Mouse (Mus musculus): ENCODE data around the gene Lrch1. TPM values are rescaled to one million over a fixed set of nuclear protein-coding genes. Genes with fewer than 3 reads are reported as not detected.
A peak's percentile ranks its signal among the peaks of the same experiment; 100 is the strongest.

The Lrch1 gene
- polyA plus RNA-seq, 1 experiment from 2014 or later: 10.9 TPM

DNA sequence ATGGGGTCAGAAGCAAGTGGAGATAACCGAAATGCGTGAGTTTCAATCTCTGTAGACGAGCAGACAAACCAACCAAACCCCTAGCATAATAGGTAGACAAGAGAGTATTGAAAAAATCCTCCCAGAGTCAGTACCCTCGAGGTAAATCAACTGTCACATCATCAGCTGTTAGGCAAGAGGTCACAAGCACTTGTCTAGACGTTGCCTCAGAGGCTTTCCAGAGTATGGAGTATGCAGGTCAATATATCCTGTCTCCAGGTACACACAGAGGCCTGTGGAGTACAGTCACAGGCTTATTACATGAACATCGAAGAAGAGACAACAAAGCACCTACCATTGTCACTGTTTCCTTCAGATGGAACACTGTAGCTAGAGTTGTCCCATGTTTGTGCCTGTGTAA, 154.9 kb downstream of the Lrch1 start:
- Histone ChIP-seq H3K27ac (no peak overlapping the region), H3K4me2 (no peak overlapping the region), H3K4me3 (no peak overlapping the region), H3K9ac (no peak overlapping the region), H3K4me1 (replicated peaks) (peaks cover 7% of the 10 kb centered on the region; the same call in 1 of the 2 replicates), H3K27me3 (no peaks in the 10 kb centered on the region), H3K9me3 (replicated peaks) (no peaks in the 10 kb centered on the region), H3K36me3 (peaks cover 14% of the 10 kb centered on the region)
- 63% methylated on average over 6 of the region's 6 CpGs for WGBS
- ATAC-seq (replicated peaks; ENCODE audit: insufficient number of reproducible peaks, insufficient read depth, low FRiP score, low read depth): no peak

DNA sequence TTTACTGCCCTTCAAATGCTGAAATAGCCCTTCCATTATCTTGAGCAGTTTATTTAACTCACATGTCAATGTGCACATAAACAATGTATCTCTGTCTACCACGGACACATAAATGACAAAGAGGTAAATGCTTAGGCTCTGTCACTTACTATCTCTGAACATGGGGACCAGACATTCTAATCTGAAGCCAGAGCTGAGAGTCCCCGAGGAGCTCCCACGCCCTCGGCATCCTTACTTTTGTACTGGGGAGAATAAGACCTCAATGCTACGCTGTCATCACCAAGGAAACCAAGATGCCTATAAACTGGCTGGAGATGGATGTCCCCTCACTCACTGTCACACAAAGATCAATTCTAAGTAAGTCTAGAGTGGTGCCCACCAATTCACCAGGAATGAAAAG, 157.1 kb downstream of the Lrch1 start:
- Histone ChIP-seq H3K4me2 (no peak overlapping the region), H3K9me3 (replicated peaks) (no peaks in the 10 kb centered on the region), H3K27me3 (no peaks in the 10 kb centered on the region), H3K4me1 (replicated peaks) (peaks cover 7% of the 10 kb centered on the region; the same call in 1 of the 2 replicates), H3K9ac (no peak overlapping the region), H3K4me3 (no peak overlapping the region), H3K27ac (no peak overlapping the region), H3K36me3 (peaks cover 10% of the 10 kb centered on the region)
- WGBS: 60% methylated on average over 5 of the region's 5 CpGs
- ATAC-seq (replicated peaks; ENCODE audit: insufficient number of reproducible peaks, insufficient read depth, low FRiP score, low read depth): no peak

DNA sequence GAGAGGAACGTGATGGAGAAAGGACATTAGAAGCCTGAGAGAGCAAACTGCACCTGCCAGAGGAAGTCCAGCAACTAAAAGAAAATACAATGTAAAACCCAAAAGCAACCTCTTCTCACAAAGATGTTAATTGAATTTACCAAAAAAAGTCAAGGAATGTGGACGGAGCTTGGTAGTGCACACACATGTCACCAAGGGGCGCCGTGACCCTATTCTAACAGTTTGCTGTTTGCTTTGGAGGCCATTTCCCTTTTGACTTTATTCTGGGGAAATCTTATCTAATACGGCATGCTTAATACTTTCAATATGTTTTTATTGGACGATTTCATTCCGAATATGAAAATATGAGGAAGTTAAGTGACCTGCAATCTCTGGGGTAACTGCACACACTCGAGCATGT, 158.9 kb downstream of the Lrch1 start:
- no peak for ATAC-seq (replicated peaks; ENCODE audit: insufficient number of reproducible peaks, insufficient read depth, low FRiP score, low read depth)
- no peak overlapping the region for H3K27ac ChIP-seq
- no peak overlapping the region for H3K4me3 ChIP-seq
- peaks cover 21% of the 10 kb centered on the region for H3K36me3 ChIP-seq
- no peak overlapping the region for H3K4me2 ChIP-seq
- 0 out of 2 replicates have a peak, but pooled peaks cover 7% of the 10 kb centered on the region for H3K4me1 ChIP-seq (replicated peaks)
- H3K9ac ChIP-seq: no peak overlapping the region
- WGBS: 73% methylated on average over 8 of the region's 8 CpGs
- H3K9me3 ChIP-seq (replicated peaks): no peaks in the 10 kb centered on the region
- H3K27me3 ChIP-seq: no peaks in the 10 kb centered on the region

DNA sequence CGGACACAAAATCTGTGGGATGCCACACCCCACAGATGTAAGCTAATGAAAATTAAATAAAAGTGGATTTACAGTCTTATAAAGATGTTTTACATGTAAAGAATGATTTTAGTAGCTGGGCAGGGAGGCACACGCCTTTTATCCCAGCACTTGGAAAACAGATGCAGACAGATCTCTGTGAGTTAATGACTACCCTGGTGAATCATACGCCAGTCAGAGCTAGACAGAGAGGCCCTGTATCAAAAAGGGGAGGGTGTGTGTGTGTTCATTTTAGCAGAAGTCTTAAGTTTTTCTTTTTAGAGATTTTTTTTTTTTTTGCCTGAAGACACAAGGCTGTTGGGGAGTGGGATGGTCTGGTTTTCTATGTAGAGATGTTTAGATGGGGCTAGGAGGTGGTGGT, 160.0 kb downstream of the Lrch1 start:
- Histone ChIP-seq H3K9ac (no peak overlapping the region), H3K36me3 (peaks cover 24% of the 10 kb centered on the region), H3K4me3 (no peak overlapping the region), H3K9me3 (replicated peaks) (no peaks in the 10 kb centered on the region), H3K4me2 (no peak overlapping the region), H3K27me3 (no peaks in the 10 kb centered on the region), H3K4me1 (replicated peaks) (0 out of 2 replicates have a peak, but pooled peaks cover 7% of the 10 kb centered on the region), H3K27ac (no peak overlapping the region)
- ATAC-seq (replicated peaks; ENCODE audit: insufficient number of reproducible peaks, insufficient read depth, low FRiP score, low read depth): no peak
- 89% methylated on average over 3 of the region's 3 CpGs for WGBS

DNA sequence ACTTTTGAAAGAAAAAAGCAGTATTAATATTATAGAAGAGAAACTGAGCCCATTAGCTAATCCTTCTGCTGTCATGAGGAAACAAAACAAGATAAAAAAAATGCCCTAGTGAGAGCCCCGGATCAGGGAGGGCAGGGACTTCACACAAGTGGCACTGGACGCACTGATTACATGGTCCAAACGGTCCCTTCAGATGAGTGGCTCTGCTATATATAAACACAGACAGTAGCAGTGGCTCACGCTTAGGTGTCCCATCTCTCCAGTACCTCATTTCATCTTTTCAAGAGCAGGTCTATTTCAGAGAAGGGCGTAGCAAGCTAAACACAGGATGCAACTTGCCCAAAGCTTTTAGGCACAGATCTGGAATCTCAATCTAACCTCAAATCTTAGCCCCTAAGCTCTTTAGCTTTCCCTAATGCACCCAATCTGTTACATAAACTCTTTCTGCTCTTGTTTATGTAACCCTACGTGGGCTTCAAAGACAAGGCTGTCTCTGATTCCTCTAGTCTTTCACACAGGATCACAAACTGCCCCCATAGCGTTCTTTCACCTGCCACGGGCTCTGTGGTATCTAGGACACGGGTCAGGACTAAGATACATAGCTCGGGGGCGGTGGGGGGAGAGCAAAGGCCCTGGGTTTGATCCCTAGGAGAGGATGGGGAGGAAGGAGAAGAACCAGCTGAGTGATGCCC, 163.3 kb downstream of the Lrch1 start:
- no peaks in the 10 kb centered on the region for H3K27me3 ChIP-seq
- H3K9me3 ChIP-seq (replicated peaks): no peaks in the 10 kb centered on the region
- WGBS: 61% methylated on average over 11 of the region's 11 CpGs
- H3K4me1 ChIP-seq (replicated peaks): 0 out of 2 replicates have a peak, but pooled peaks cover 7% of the 10 kb centered on the region
- no peak overlapping the region for H3K4me3 ChIP-seq
- no peak overlapping the region for H3K4me2 ChIP-seq
- ATAC-seq (replicated peaks; ENCODE audit: insufficient number of reproducible peaks, insufficient read depth, low FRiP score, low read depth): no peak
- H3K9ac ChIP-seq: no peak overlapping the region
- H3K36me3 ChIP-seq: peaks cover 22% of the 10 kb centered on the region
- 0 out of 2 replicates have a peak overlapping the region, but pooled peaks have one; percentile 11 for H3K27ac ChIP-seq

DNA sequence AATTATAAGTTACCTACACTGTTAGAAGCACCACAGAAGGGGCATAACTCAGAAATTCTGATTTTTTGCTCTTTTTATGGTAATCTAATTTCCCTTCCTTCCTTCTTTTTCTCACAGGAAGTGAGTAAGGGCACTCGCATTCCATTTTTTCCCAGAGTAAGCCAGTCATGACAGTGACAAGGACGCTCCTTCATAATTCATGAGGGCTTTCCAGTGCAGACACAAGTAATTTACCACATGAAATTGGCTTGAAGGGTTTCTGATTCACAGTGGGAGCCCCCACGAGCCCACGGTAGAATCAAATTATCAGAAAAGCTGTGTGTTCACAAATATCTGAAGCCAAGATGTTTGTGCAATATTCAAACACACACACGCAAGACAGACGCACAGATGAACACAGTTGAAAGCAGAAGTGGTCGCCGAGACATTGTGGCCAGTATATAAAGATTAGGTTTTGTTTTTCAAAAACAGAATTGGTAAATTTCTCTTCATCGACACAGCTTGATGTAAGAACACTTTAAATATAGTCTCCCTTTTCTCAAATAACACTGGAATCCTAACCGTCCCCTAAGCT, 173.5 kb downstream of the Lrch1 start:
- Histone ChIP-seq H3K4me2 (no peak overlapping the region), H3K36me3 (peaks cover 20% of the 10 kb centered on the region), H3K27me3 (no peaks in the 10 kb centered on the region), H3K27ac (no peak overlapping the region), H3K9ac (no peak overlapping the region), H3K4me3 (no peak overlapping the region), H3K9me3 (replicated peaks) (no peaks in the 10 kb centered on the region), H3K4me1 (replicated peaks) (no peaks in the 10 kb centered on the region)
- 85% methylated on average over 10 of the region's 10 CpGs for WGBS
- no peak for ATAC-seq (replicated peaks; ENCODE audit: insufficient number of reproducible peaks, insufficient read depth, low FRiP score, low read depth)

DNA sequence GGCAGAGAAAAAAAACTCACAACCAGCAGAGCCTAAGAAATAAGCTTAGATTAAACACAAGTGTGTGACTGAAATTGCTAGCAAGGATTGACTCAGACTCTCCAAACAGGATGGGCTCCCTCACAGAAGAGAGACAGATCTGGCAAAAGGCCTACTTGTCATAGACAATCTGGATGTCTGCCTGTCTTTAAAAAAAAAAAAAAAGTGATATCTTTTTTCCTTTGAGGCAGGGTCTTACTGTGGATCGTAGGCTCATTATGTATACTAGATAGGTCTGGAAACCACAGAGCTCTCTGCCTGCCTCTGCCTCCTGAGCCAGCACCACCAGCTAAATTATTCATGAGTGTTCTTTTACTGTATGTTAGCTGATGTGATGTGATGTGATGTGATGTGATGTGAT, 179.8 kb downstream of the Lrch1 start:
- H3K9me3 ChIP-seq (replicated peaks): no peaks in the 10 kb centered on the region
- H3K4me1 ChIP-seq (replicated peaks): peaks cover 11% of the 10 kb centered on the region; the same call in 1 of the 2 replicates
- no peak overlapping the region for H3K27ac ChIP-seq
- H3K9ac ChIP-seq: no peak overlapping the region
- no peak for ATAC-seq (replicated peaks; ENCODE audit: insufficient number of reproducible peaks, insufficient read depth, low FRiP score, low read depth)
- no peak overlapping the region for H3K4me3 ChIP-seq
- peaks cover 26% of the 10 kb centered on the region for H3K36me3 ChIP-seq
- WGBS: 58% methylated on average over 1 of the region's 1 CpGs
- H3K27me3 ChIP-seq: no peaks in the 10 kb centered on the region
- H3K4me2 ChIP-seq: no peak overlapping the region

DNA sequence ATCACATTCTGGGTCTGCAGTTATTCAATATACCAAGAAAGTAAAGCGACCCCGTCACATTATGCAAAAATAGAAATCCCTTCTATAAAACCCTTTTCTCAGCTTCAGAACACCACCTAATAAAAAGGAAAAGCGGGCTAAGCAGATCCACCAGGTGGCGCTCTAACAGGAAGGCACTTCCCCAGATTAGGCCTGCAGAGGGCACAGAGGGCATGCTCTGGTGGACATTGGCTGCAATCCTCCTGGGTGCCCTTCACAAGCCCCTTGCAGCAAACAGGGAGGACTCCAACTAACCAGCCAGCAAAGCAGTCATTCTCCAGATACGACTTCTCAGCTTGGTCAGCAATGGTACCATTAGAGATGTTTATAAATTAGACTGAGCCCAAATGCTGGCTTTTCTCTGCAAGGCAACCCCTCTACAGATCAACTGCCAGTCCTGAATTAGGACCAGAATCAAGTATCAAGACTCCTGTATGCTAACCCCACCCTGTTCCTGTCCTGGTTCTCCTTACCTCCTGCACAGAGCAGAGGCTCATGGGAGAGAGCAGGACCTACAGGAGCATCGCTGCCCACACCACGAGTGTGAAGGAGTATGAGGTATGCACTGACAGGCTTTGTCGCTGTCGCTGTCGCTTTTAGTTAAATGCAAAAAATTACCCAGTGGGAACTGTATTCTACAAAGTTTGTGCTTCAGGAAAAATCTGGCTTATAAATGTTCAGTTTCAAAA, 183.3 kb downstream of the Lrch1 start:
- no peak for ATAC-seq (replicated peaks; ENCODE audit: insufficient number of reproducible peaks, insufficient read depth, low FRiP score, low read depth)
- H3K4me2 ChIP-seq: no peak overlapping the region
- WGBS: 53% methylated on average over 10 of the region's 10 CpGs
- H3K27me3 ChIP-seq: no peaks in the 10 kb centered on the region
- peaks cover 11% of the 10 kb centered on the region; the same call in 1 of the 2 replicates for H3K4me1 ChIP-seq (replicated peaks)
- no peaks in the 10 kb centered on the region for H3K9me3 ChIP-seq (replicated peaks)
- peak overlapping the region; percentile 35; the same call in 1 of the 2 replicates for H3K27ac ChIP-seq
- no peak overlapping the region for H3K4me3 ChIP-seq
- H3K9ac ChIP-seq: no peak overlapping the region
- peaks cover 8% of the 10 kb centered on the region; the same call in 1 of the 2 replicates for H3K36me3 ChIP-seq

DNA sequence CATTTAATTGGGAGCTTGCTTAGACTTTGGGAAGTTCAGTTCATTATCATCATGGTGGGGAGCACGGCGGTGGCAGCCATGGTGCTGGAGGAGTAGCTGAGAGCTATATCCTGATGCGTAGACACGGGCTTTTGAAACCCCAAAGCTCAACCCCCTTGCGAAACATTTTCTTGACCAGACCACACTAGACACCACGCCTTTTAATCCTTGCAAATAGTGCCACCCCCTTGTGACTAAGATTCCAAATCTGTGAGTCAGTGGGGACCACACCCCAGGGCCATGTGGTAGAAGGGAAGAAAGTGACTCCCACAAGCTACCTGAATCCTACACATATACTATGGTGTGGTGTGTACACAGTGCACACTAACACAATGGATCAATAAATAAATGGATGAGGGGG, 210.8 kb downstream of the Lrch1 start:
- no peak overlapping the region for H3K9ac ChIP-seq
- no peak overlapping the region for H3K27ac ChIP-seq
- no peak overlapping the region for H3K4me3 ChIP-seq
- no peaks in the 10 kb centered on the region for H3K9me3 ChIP-seq (replicated peaks)
- WGBS: 96% methylated on average over 6 of the region's 6 CpGs
- no peaks in the 10 kb centered on the region for H3K27me3 ChIP-seq
- peaks cover 14% of the 10 kb centered on the region for H3K4me1 ChIP-seq (replicated peaks)
- peaks cover 45% of the 10 kb centered on the region for H3K36me3 ChIP-seq
- no peak overlapping the region for H3K4me2 ChIP-seq
- ATAC-seq (replicated peaks; ENCODE audit: insufficient number of reproducible peaks, insufficient read depth, low FRiP score, low read depth): no peak

DNA sequence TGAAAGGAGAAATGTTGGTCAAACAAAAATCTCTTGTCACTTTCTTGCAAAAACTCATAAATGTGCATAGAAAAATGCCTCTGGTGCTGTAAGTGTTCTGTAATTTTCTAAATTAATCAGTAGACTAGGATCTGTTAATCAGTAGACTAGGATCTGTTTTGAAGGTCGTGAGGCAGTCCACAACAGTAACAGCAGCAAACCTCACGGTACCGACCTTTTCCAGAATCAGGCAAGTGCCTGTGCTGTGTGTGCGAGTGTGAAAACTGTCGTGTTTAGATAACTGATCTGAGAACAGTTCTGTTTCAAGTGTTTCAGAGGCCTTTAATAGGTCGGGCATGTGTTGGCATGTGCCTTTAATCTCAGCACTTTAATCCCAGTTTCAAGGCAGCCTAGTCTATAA, 212.2 kb downstream of the Lrch1 start:
- 37% methylated on average over 6 of the region's 6 CpGs for WGBS
- no peak overlapping the region for H3K27ac ChIP-seq
- H3K4me3 ChIP-seq: no peak overlapping the region
- no peak overlapping the region for H3K9ac ChIP-seq
- ATAC-seq (replicated peaks; ENCODE audit: insufficient number of reproducible peaks, insufficient read depth, low FRiP score, low read depth): no peak
- H3K27me3 ChIP-seq: no peaks in the 10 kb centered on the region
- no peaks in the 10 kb centered on the region for H3K9me3 ChIP-seq (replicated peaks)
- peaks cover 17% of the 10 kb centered on the region for H3K4me1 ChIP-seq (replicated peaks)
- H3K4me2 ChIP-seq: no peak overlapping the region
- H3K36me3 ChIP-seq: peaks cover 33% of the 10 kb centered on the region

DNA sequence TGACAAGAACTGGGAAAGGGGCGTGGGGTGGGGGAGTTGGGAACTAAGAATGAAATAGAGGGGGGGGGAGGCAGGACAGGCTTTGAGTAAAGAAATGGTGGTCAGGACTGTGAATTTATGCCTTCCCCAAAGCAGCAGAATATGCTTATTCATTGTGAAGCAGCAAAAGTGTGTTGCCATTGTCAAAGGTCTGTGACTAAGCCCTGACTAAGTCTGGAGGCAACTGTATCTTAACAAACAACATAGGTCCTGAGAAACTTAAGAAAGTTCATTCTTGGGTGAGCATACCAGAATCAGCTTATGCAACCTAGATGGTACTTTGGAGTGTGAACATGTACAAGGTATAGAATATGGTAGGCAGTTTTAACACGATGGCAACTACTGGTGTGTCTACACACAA, 214.3 kb downstream of the Lrch1 start:
- 0 out of 2 replicates have a peak overlapping the region, but pooled peaks have one; percentile 38 for H3K9ac ChIP-seq
- peaks cover 17% of the 10 kb centered on the region for H3K4me1 ChIP-seq (replicated peaks)
- H3K9me3 ChIP-seq (replicated peaks): no peaks in the 10 kb centered on the region
- H3K4me2 ChIP-seq: peak overlapping the region; percentile 78
- peak overlapping the region; percentile 65 for H3K4me3 ChIP-seq
- peaks cover 20% of the 10 kb centered on the region for H3K36me3 ChIP-seq
- H3K27ac ChIP-seq: no peak overlapping the region
- no peaks in the 10 kb centered on the region for H3K27me3 ChIP-seq
- no peak for ATAC-seq (replicated peaks; ENCODE audit: insufficient number of reproducible peaks, insufficient read depth, low FRiP score, low read depth)
- 75% methylated on average over 2 of the region's 2 CpGs for WGBS

Data from heart, embryonic 15.5 days (tissue).